In genomic region chr9:66508890-66509399, GRCm38 (mm10) we compare ENCODE assay signal across 13 mouse cellular contexts. TPM values are rescaled to one million over a fixed set of nuclear protein-coding genes. Genes with fewer than 3 reads are reported as not detected.
DNase-seq lines count a peak whose midpoint lies in the region; ATAC-seq and TF ChIP-seq lines count a peak whose summit lies in the region.
"Had no signal": no experiment of that assay in that cellular context is flagged by ENCODE, and none has a peak within 500 bp of the region (broad histone marks: within the 10 kb centered on the region; RNA-seq: fewer than 3 reads in every experiment).

No protein-coding gene starts in this region.

- no peak overlapping the region for H3K4me3 ChIP-seq in hindbrain, postnatal 0 days (ENCODE audit: low read length)
- H3K4me3 ChIP-seq in hindbrain, embryonic 12.5 days, result no peak overlapping the region
- H3K4me3 ChIP-seq: gastrocnemius, adult 2 months; intestine, embryonic 15.5 days; kidney, embryonic 15.5 days; limb, embryonic 12.5 days had no signal

- ATAC-seq in hindbrain, postnatal 0 days, result no peak
- no peak for ATAC-seq in hindbrain, embryonic 12.5 days (ENCODE audit: low FRiP score)
- ATAC-seq: intestine, embryonic 15.5 days had no signal

- no peak overlapping the region for H3K9ac ChIP-seq in hindbrain, postnatal 0 days (replicated peaks; ENCODE audit: low read length)
- no peak overlapping the region for H3K9ac ChIP-seq in hindbrain, embryonic 12.5 days
- H3K9ac ChIP-seq: intestine, embryonic 15.5 days; kidney, embryonic 15.5 days; limb, embryonic 12.5 days; lung, embryonic 14.5 days had no signal

- H3K9me3 ChIP-seq in hindbrain, postnatal 0 days (ENCODE audit: low read length), result no peaks in the 10 kb centered on the region
- H3K9me3 ChIP-seq in hindbrain, embryonic 12.5 days (replicated peaks), result no peaks in the 10 kb centered on the region
- H3K9me3 ChIP-seq: intestine, embryonic 15.5 days; kidney, embryonic 15.5 days; limb, embryonic 12.5 days had no signal

- WGBS in hindbrain, postnatal 0 days, result 58% methylated on average over 4 of the region's 4 CpGs
- 75% methylated on average over 4 of the region's 4 CpGs for WGBS in hindbrain, embryonic 12.5 days

- H3K4me2 ChIP-seq in hindbrain, postnatal 0 days (ENCODE audit: low read depth, low read length), result no peak overlapping the region
- H3K4me2 ChIP-seq in hindbrain, embryonic 12.5 days (replicated peaks), result no peak overlapping the region
- H3K4me2 ChIP-seq: intestine, embryonic 15.5 days; kidney, embryonic 15.5 days; limb, embryonic 12.5 days; lung, embryonic 14.5 days had no signal

- intact Hi-C loops in heart, postnatal 10 days (cut with DNase I), result no loop called here

- peak overlapping the region; percentile 41; the same call in 1 of the 2 replicates for H3K27ac ChIP-seq in hindbrain, postnatal 0 days
- no peak overlapping the region for H3K27ac ChIP-seq in hindbrain, embryonic 12.5 days
- H3K27ac ChIP-seq: intestine, embryonic 15.5 days; kidney, embryonic 15.5 days; limb, embryonic 12.5 days had no signal

- H3K27me3 ChIP-seq in hindbrain, postnatal 0 days (ENCODE audit: insufficient read depth, low read length), result no peaks in the 10 kb centered on the region
- no peaks in the 10 kb centered on the region for H3K27me3 ChIP-seq in hindbrain, embryonic 12.5 days
- H3K27me3 ChIP-seq: intestine, embryonic 15.5 days; kidney, embryonic 15.5 days; limb, embryonic 12.5 days had no signal

- no peak for TF ChIP-seq CTCF in hindbrain, postnatal 0 days (IDR thresholded peaks at IDR 0.05; ENCODE audit: low read depth)

- peaks cover 37% of the 10 kb centered on the region for H3K36me3 ChIP-seq in hindbrain, postnatal 0 days (ENCODE audit: insufficient read depth, low read length)
- peaks cover 42% of the 10 kb centered on the region for H3K36me3 ChIP-seq in hindbrain, embryonic 12.5 days

- H3K4me1 ChIP-seq in hindbrain, postnatal 0 days (ENCODE audit: insufficient read depth, low read length), result peaks cover 8% of the 10 kb centered on the region; the same call in 1 of the 2 replicates
- H3K4me1 ChIP-seq in hindbrain, embryonic 12.5 days, result peaks cover 31% of the 10 kb centered on the region

- DNase-seq in heart, adult 11 months, result peak; percentile 86
- DNase-seq in heart, postnatal 10 days, result no peak
- DNase-seq in hindbrain, postnatal 0 days (ENCODE audit: low spot score), result no peak
- peak; percentile 26 for DNase-seq in retina, postnatal 1 day
- no peak for DNase-seq in retina, embryonic 14.5 days (ENCODE audit: low spot score)
- DNase-seq in thymus, postnatal 25 days, result no peak
- DNase-seq: adrenal gland, adult 8-10 months; gastrocnemius, adult 2 months; lung, embryonic 14.5 days had no signal

RNA-seq across cellular contexts. Expression of gene Fbxl22, which starts 5.4 kb away (rescaled TPM):
- total RNA-seq in heart, postnatal 10 days (2021), result 10 to 100 TPM; 69.0 to 73.3 TPM
- total RNA-seq in hindbrain, postnatal 0 days (2014; rRNA removed), result 0.26 and 0.54 TPM in 2 replicates
- polyA plus RNA-seq in hindbrain, postnatal 0 days (2015; fragmentation: Nextera tagmentation; extraction: Ambion mirVana), result 0.63 and 0.76 TPM in 2 replicates
- 1.9 and 2.8 TPM in 2 replicates for polyA plus RNA-seq in hindbrain, embryonic 12.5 days (2016; fragmentation: Nextera tagmentation; extraction: Ambion mirVana)

Comparison
In these comparisons a context has a peak if more than half of its experiments do, and no peak if none do; other contexts are left out.
1. DNase-seq: peak in heart, adult 11 months (single experiment) and retina, postnatal 1 day (single experiment); none in heart, postnatal 10 days (0 of 2), hindbrain, postnatal 0 days (single experiment), retina, embryonic 14.5 days (single experiment) and thymus, postnatal 25 days (single experiment).
2. RNA of gene Fbxl22, which starts 5.4 kb away (total RNA-seq): 69.0 to 73.3 TPM in heart, postnatal 10 days; 0.26 to 0.54 TPM in hindbrain, postnatal 0 days; every median in the first group is over 10 times any median in the second.